1 mouse cellular context compared by ENCODE assay signal in genomic region chr6:56920222-56921092, GRCm38 (mm10).
TF ChIP-seq lines count a peak whose summit lies in the region.

No protein-coding gene starts in this region.

TF ChIP-seq in MEL, 35 proteins besides CTCF, POLR2A, EP300 and RAD21 (continued from another document):
- TF ChIP-seq CHD2 (IDR thresholded peaks at IDR 0.05; ENCODE audit: low read length) (no peak), SMC3 (IDR thresholded peaks at IDR 0.05; ENCODE audit: low read depth, low read length) (no peak), SIN3A (IDR thresholded peaks at IDR 0.05; ENCODE audit: low read length) (peak; percentile 93), JUND (IDR thresholded peaks at IDR 0.05; ENCODE audit: low read depth, low read length) (no peak), BHLHE40 (IDR thresholded peaks at IDR 0.05; ENCODE audit: borderline replicate concordance, low read depth, low read length) (peak; percentile 79; the same call in 1 of the 2 replicates), UBTF (IDR thresholded peaks at IDR 0.05; ENCODE audit: borderline replicate concordance, insufficient read depth, low read depth, low read length) (no peak), CHD1 (IDR thresholded peaks at IDR 0.05; ENCODE audit: low read depth, low read length) (peak; percentile 79), GABPA (IDR thresholded peaks at IDR 0.05; ENCODE audit: low read depth, low read length) (no peak), ETS1 (IDR thresholded peaks at IDR 0.05; ENCODE audit: low read depth, low read length) (peak; percentile 94), POLR2AphosphoS2 (IDR thresholded peaks at IDR 0.05; ENCODE audit: low read length) (no peak), MYC (IDR thresholded peaks at IDR 0.05; ENCODE audit: low read depth, low read length) (peak; percentile 67; the same call in 1 of the 2 replicates), ELF1 (IDR thresholded peaks at IDR 0.05; ENCODE audit: low read depth, low read length) (no peak), NRF1 (IDR thresholded peaks at IDR 0.05; ENCODE audit: insufficient read depth, low read depth, low read length, poor library complexity, severe bottlenecking) (peak; percentile 36; the same call in 1 of the 2 replicates), POLR2AphosphoS5 (IDR thresholded peaks at IDR 0.05; ENCODE audit: borderline replicate concordance, low read depth, low read length) (no peak), ZC3H11A (IDR thresholded peaks at IDR 0.05; ENCODE audit: low read depth, low read length) (no peak), ZKSCAN1 (IDR thresholded peaks at IDR 0.05; ENCODE audit: low read depth, low read length) (no peak), NELFE (IDR thresholded peaks at IDR 0.05; ENCODE audit: low read depth, low read length) (no peak), MXI1 (IDR thresholded peaks at IDR 0.05; ENCODE audit: low read depth, low read length) (peak; percentile 92), E2F4 (IDR thresholded peaks at IDR 0.05; ENCODE audit: borderline replicate concordance, low read depth, low read length) (no peak), RCOR1 (IDR thresholded peaks at IDR 0.05; ENCODE audit: low read depth, low read length) (peak; percentile 88; the same call in 1 of the 2 replicates), USF2 (IDR thresholded peaks at IDR 0.05; ENCODE audit: borderline replicate concordance in 1 of 2, insufficient read depth in 1 of 2, low read depth in 1 of 2, low read length in 2 of 2) (no peak), TCF12 (IDR thresholded peaks at IDR 0.05; ENCODE audit: low read depth, low read length) (peak; percentile 92), TBP (IDR thresholded peaks at IDR 0.05; ENCODE audit: low read depth, low read length) (peak; percentile 56; the same call in 1 of the 2 replicates), MEF2A (IDR thresholded peaks at IDR 0.05; ENCODE audit: extremely low read depth, insufficient replicate concordance, low read depth, low read length, poor library complexity, severe bottlenecking) (no peak), MAZ (IDR thresholded peaks at IDR 0.05; ENCODE audit: low read depth, low read length) (peak; percentile 62; the same call in 1 of the 2 replicates)
